Mouse (Mus musculus): Measurements from ENCODE around the gene Traf2. TPM values are rescaled to one million over a fixed set of nuclear protein-coding genes. Genes with fewer than 3 reads are reported as not detected.

Gene Traf2
- polyA plus RNA-seq, 1 experiment from 2014 or later, result 19.2 TPM

DNA sequence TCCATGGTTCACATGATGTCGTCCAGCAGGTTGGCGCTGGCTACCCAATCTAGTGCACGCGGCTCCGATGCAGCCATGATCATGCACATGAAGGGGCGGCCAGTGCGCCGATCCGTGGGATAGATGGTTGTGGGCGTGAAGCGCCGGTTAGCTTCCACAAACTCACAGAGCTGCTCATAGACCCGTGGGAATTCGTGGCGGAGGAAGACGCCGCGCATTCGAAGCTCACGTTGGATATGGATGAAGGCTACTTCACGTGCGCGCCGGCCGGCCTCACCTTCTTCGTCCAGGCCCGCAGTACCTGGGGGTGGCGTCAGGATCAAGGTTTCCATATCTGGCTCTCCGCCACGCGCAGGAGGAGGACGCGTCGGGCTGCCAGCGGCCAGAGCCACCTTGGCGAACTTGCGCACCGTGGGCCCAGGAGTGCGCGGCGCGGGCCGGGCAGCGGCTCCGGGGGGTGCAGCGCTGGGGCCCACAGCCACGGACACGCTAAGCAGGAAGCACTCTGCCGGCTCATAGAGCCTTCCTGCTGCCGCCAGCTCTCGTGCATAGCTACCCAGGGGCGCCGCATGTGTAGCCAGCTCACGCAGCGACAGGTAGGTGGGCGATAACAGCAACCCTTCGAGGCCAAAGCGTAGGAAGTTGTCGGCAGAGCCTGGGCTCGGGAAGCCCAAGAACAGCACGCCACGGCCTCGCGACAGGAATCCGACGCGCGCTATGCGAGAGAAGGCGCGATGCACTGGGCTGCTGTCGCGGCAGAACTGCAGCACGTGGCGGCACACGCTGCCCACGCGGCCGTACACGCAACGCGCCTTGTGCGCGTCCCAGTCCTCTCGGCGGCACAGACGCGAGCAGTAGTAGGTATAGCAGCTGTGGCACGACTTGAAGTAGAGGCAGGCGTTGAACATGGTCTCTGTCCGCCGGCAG lies 30.5 kb upstream of the Traf2 start:
- H3K4me2 ChIP-seq (ENCODE audit: low read length), result peak overlapping the region; percentile 33
- ATAC-seq (ENCODE audit: low FRiP score, low TSS enrichment) (no peak), DNase-seq (no peak)
- 15% methylated on average over 92 of the region's 92 CpGs for WGBS
- H3K36me3 ChIP-seq (ENCODE audit: control insufficient read depth, insufficient read depth, low read length), result peaks cover 13% of the 10 kb centered on the region; the same call in 1 of the 2 replicates
- no peaks in the 10 kb centered on the region for H3K9me3 ChIP-seq (ENCODE audit: control insufficient read depth, low read length)
- peak overlapping the region; percentile 26 for H3K4me3 ChIP-seq (replicated peaks; ENCODE audit: low read depth, low read length)
- no peak overlapping the region for H3K9ac ChIP-seq (replicated peaks; ENCODE audit: low read length)
- no peak overlapping the region for H3K27ac ChIP-seq (replicated peaks; ENCODE audit: low read depth, low read length)
- peaks cover 43% of the 10 kb centered on the region for H3K4me1 ChIP-seq (ENCODE audit: control insufficient read depth, insufficient read depth, low read length)
- peaks cover 52% of the 10 kb centered on the region for H3K27me3 ChIP-seq (ENCODE audit: control insufficient read depth, insufficient read depth, low read length)

DNA sequence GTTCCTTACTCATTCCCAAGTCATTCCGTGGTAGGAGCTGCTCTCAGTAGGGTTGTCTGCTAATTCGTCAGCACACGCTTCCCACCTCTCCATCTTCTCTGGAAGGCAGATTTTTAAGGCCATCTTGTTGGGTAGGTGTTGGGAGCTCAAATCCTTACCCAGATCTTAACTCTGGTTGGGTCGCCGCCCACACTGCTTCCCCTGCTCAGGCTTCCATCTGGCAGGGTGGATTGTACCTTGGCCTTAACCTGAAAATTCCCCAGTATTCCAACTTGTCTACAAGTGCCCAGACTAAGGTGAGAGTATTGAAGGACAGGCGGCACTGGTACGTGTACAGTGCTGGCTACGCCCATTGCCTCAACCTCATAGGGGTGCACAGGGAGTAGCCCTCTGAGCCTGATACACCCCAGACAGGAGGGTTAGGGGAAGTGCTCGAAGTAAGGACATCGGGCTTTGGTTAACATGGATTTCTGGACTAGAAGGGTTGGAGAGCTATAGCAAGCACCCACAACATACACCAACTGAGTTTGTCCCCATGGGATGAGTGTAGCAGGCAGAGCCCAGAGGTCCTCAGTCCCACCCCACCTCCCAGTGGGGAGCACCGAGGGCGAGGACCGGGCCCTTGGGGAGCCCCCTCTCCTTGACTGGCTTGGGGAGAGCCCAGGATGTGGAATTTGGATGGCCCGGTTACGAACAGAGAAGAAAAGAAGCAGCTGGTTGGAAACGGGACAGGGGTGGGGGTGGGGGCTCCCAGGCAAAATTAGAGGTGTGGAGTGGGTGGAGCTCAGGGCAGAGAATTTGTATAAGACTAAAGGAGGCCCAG lies 29.5 kb upstream of the Traf2 start:
- H3K36me3 ChIP-seq (ENCODE audit: control insufficient read depth, insufficient read depth, low read length), result peaks cover 17% of the 10 kb centered on the region; the same call in 1 of the 2 replicates
- no peak for DNase-seq
- no peak overlapping the region for H3K4me3 ChIP-seq (replicated peaks; ENCODE audit: low read depth, low read length)
- peaks cover 52% of the 10 kb centered on the region for H3K27me3 ChIP-seq (ENCODE audit: control insufficient read depth, insufficient read depth, low read length)
- ATAC-seq (ENCODE audit: low FRiP score, low TSS enrichment), result no peak
- no peak overlapping the region for H3K27ac ChIP-seq (replicated peaks; ENCODE audit: low read depth, low read length)
- peaks cover 37% of the 10 kb centered on the region for H3K4me1 ChIP-seq (ENCODE audit: control insufficient read depth, insufficient read depth, low read length)
- 68% methylated on average over 16 of the region's 16 CpGs for WGBS
- H3K9me3 ChIP-seq (ENCODE audit: control insufficient read depth, low read length), result no peaks in the 10 kb centered on the region
- peak overlapping the region; percentile 51; the same call in 1 of the 2 replicates for H3K9ac ChIP-seq (replicated peaks; ENCODE audit: low read length)
- H3K4me2 ChIP-seq (ENCODE audit: low read length), result peak overlapping the region; percentile 93; the same call in 1 of the 2 replicates

DNA sequence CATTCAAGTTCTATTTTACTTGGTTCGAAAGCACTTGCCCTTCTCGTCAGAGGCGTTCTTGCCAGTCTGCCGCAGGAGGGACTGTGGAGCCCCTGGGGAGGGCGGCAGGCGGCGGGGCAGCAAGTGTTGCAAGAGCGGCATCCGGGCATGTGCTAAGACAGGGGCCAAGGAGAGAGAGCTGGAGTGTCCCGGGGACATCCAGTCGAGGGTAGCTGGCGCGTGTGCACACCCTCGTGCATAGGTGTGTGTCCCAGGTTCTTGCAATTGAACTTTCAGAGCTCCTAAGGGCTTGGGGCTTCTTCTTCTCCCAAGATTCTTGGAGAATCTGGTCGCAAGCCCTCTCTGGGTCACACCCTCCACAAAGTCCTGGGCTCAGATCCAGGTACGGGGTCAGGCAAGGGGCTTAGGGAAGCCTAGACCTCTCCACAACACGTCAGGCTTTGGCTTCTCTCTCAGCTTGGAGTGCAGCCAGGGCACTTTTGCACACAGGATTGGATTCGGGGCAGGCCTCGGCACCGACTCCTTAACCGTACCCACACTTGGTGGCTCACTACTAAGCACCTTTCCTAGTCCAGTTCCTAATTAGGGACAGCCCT lies 28.8 kb upstream of the Traf2 start:
- H3K4me2 ChIP-seq (ENCODE audit: low read length), result peak overlapping the region; percentile 93
- 13% methylated on average over 21 of the region's 21 CpGs for WGBS
- peak overlapping the region; percentile 89 for H3K27ac ChIP-seq (replicated peaks; ENCODE audit: low read depth, low read length)
- peaks cover 31% of the 10 kb centered on the region for H3K4me1 ChIP-seq (ENCODE audit: control insufficient read depth, insufficient read depth, low read length)
- no peaks in the 10 kb centered on the region for H3K9me3 ChIP-seq (ENCODE audit: control insufficient read depth, low read length)
- H3K27me3 ChIP-seq (ENCODE audit: control insufficient read depth, insufficient read depth, low read length), result peaks cover 47% of the 10 kb centered on the region
- H3K36me3 ChIP-seq (ENCODE audit: control insufficient read depth, insufficient read depth, low read length), result peaks cover 21% of the 10 kb centered on the region; the same call in 1 of the 2 replicates
- H3K9ac ChIP-seq (replicated peaks; ENCODE audit: low read length), result peak overlapping the region; percentile 51; the same call in 1 of the 2 replicates
- ATAC-seq (ENCODE audit: low FRiP score, low TSS enrichment) (no peak), DNase-seq (peak; percentile 60)
- H3K4me3 ChIP-seq (replicated peaks; ENCODE audit: low read depth, low read length), result peak overlapping the region; percentile 57

- WGBS, result under 1% methylated on average over 45 of the region's 45 CpGs
- DNase-seq, result peak; percentile 98
- Histone ChIP-seq H3K27me3 (ENCODE audit: control insufficient read depth, insufficient read depth, low read length) (peaks cover 39% of the 10 kb centered on the region), H3K9me3 (ENCODE audit: control insufficient read depth, low read length) (no peaks in the 10 kb centered on the region), H3K36me3 (ENCODE audit: control insufficient read depth, insufficient read depth, low read length) (peaks cover 26% of the 10 kb centered on the region), H3K27ac (replicated peaks; ENCODE audit: low read depth, low read length) (peak within 1 kb of the TSS; percentile 89), H3K4me1 (ENCODE audit: control insufficient read depth, insufficient read depth, low read length) (peaks cover 27% of the 10 kb centered on the region), H3K9ac (replicated peaks; ENCODE audit: low read length) (peak within 1 kb of the TSS; percentile 66), H3K4me2 (ENCODE audit: low read length) (peak within 1 kb of the TSS; percentile 93), H3K4me3 (replicated peaks; ENCODE audit: low read depth, low read length) (peak within 1 kb of the TSS; percentile 57)
- ATAC-seq (ENCODE audit: low FRiP score, low TSS enrichment), result peak; percentile 98
Measured at GRCm38 (mm10) chr2:25574579-25575431, 28.1 kb upstream of the Traf2 start, which contains the start of the genes Mamdc4 and Phpt1. Mamdc4 (minus strand) TSS chr2:25574845. Phpt1 (minus strand) TSS chr2:25575224.

GRCm38 (mm10) chr2:25574136-25574535 lies 27.4 kb upstream of the Traf2 start:
- WGBS, result 20% methylated on average over 11 of the region's 11 CpGs
- ATAC-seq (ENCODE audit: low FRiP score, low TSS enrichment) (no peak), DNase-seq (no peak)
- peaks cover 33% of the 10 kb centered on the region for H3K36me3 ChIP-seq (ENCODE audit: control insufficient read depth, insufficient read depth, low read length)
- peaks cover 33% of the 10 kb centered on the region for H3K27me3 ChIP-seq (ENCODE audit: control insufficient read depth, insufficient read depth, low read length)
- no peaks in the 10 kb centered on the region for H3K9me3 ChIP-seq (ENCODE audit: control insufficient read depth, low read length)
- H3K4me1 ChIP-seq (ENCODE audit: control insufficient read depth, insufficient read depth, low read length), result peaks cover 26% of the 10 kb centered on the region
- peak overlapping the region; percentile 93 for H3K4me2 ChIP-seq (ENCODE audit: low read length)
- H3K9ac ChIP-seq (replicated peaks; ENCODE audit: low read length), result peak overlapping the region; percentile 66
- peak overlapping the region; percentile 89 for H3K27ac ChIP-seq (replicated peaks; ENCODE audit: low read depth, low read length)
- peak overlapping the region; percentile 57 for H3K4me3 ChIP-seq (replicated peaks; ENCODE audit: low read depth, low read length)

DNA sequence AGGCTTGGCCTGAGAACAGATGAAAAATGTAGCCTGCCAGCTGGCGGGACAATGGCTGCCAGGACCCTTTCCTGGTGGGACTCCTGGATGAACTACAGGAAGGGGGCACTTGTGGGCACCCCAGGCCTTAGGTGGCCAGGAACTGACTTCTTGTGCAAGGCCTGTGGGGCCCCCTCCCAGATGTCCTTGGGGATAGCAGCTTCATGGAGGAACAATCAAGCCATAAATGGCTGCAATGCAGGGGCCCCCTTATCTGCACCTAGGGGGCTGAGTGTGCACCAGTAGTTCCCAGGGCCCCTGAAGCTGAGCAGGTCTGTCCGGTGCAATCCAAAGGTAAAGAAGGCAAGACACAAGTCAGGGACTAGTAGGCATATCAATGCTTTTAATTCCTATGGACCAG lies 26.3 kb upstream of the Traf2 start:
- H3K4me2 ChIP-seq (ENCODE audit: low read length), result peak overlapping the region; percentile 93; the same call in 1 of the 2 replicates
- no peak for DNase-seq
- no peak for ATAC-seq (ENCODE audit: low FRiP score, low TSS enrichment)
- peaks cover 26% of the 10 kb centered on the region for H3K4me1 ChIP-seq (ENCODE audit: control insufficient read depth, insufficient read depth, low read length)
- no peak overlapping the region for H3K9ac ChIP-seq (replicated peaks; ENCODE audit: low read length)
- no peak overlapping the region for H3K27ac ChIP-seq (replicated peaks; ENCODE audit: low read depth, low read length)
- H3K27me3 ChIP-seq (ENCODE audit: control insufficient read depth, insufficient read depth, low read length), result peaks cover 22% of the 10 kb centered on the region
- no peaks in the 10 kb centered on the region for H3K9me3 ChIP-seq (ENCODE audit: control insufficient read depth, low read length)
- WGBS, result 94% methylated on average over 2 of the region's 2 CpGs
- H3K36me3 ChIP-seq (ENCODE audit: control insufficient read depth, insufficient read depth, low read length), result peaks cover 42% of the 10 kb centered on the region
- no peak overlapping the region for H3K4me3 ChIP-seq (replicated peaks; ENCODE audit: low read depth, low read length)

- 90% methylated on average over 4 of the region's 4 CpGs for WGBS
- peaks cover 42% of the 10 kb centered on the region for H3K36me3 ChIP-seq (ENCODE audit: control insufficient read depth, insufficient read depth, low read length)
- H3K27me3 ChIP-seq (ENCODE audit: control insufficient read depth, insufficient read depth, low read length), result peaks cover 3% of the 10 kb centered on the region
- ATAC-seq (ENCODE audit: low FRiP score, low TSS enrichment), result no peak
- H3K4me1 ChIP-seq (ENCODE audit: control insufficient read depth, insufficient read depth, low read length), result peaks cover 20% of the 10 kb centered on the region
- no peak overlapping the region for H3K9ac ChIP-seq (replicated peaks; ENCODE audit: low read length)
- H3K27ac ChIP-seq (replicated peaks; ENCODE audit: low read depth, low read length), result no peak overlapping the region
- no peak overlapping the region for H3K4me3 ChIP-seq (replicated peaks; ENCODE audit: low read depth, low read length)
- no peaks in the 10 kb centered on the region for H3K9me3 ChIP-seq (ENCODE audit: control insufficient read depth, low read length)
- DNase-seq, result no peak
- H3K4me2 ChIP-seq (ENCODE audit: low read length), result no peak overlapping the region
Measured at GRCm38 (mm10) chr2:25571221-25571620, 24.5 kb upstream of the Traf2 start.
